Mouse (Mus musculus): Measurements from ENCODE around the gene Ppid.

GRCm38 (mm10) chr3:79572399-79572798 lies 18.7 kb upstream of the Ppid start:
- TF ChIP-seq CTCF (IDR thresholded peaks at IDR 0.05; ENCODE audit: control insufficient read depth, insufficient read depth, insufficient replicate concordance, low read depth, low read length) = no peak
- no peak for TF ChIP-seq POLR2A (IDR thresholded peaks at IDR 0.05; ENCODE audit: control insufficient read depth, low read depth, low read length)

Data from testis, adult 2 months (tissue).